ENCODE assay signal across 14 mouse cellular contexts in the genomic region with DNA sequence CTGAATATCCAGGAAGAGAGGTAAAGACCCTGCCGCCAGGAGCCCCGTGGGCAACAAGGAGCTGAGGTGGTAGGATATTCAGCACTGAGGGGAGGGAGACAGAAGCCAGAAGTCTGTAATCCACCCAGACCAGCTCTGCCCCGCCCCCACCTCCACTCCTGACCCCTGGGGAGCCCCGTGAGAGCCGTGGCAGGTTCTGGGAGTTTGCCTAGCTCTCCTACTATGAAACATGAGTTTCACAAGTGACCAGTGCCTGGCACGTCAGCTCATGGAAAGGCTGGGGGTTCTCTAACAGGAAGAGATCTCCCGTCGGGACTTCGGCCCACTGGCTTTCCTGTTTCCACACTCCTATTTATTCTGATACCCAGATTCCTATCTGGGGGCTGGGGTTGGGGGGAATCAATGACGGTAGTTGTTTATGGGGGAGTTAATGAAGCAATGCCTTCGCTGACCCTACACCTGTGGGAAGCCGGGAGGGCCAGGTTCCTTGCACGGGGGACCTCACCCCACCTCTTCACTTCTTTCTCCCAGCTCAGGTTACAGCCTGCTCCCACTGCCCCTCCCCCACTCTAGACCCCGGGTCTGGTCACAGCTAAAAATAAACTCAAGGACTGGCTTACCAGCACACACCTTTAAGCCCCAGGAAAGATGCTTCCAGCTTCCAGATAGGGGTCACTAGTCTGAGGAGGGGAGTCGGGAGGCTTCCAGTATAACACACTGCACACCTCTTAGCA. TPM values are rescaled to one million over a fixed set of nuclear protein-coding genes. Genes with fewer than 3 reads are reported as not detected.
DNase-seq lines count a peak whose midpoint lies in the region; ATAC-seq and TF ChIP-seq lines count a peak whose summit lies in the region.
"Had no signal": no experiment of that assay in that cellular context is flagged by ENCODE, and none has a peak within 500 bp of the region (broad histone marks: within the 10 kb centered on the region; RNA-seq: fewer than 3 reads in every experiment).

No protein-coding gene starts in this region.

- no peaks in the 10 kb centered on the region for H3K36me3 ChIP-seq in heart, embryonic 12.5 days
- H3K36me3 ChIP-seq in lung, postnatal 0 days (ENCODE audit: insufficient read depth, low read length) = no peaks in the 10 kb centered on the region
- H3K36me3 ChIP-seq in embryonic facial prominence, embryonic 11.5 days (replicated peaks; ENCODE audit: control insufficient read depth, insufficient read depth, low read depth, low read length) = no peaks in the 10 kb centered on the region
- H3K36me3 ChIP-seq in myocyte (ENCODE audit: control insufficient read depth, insufficient read depth) = no peaks in the 10 kb centered on the region
- H3K36me3 ChIP-seq: hindbrain, embryonic 15.5 days had no signal

- no peaks in the 10 kb centered on the region for H3K9me3 ChIP-seq in heart, embryonic 12.5 days (replicated peaks)
- H3K9me3 ChIP-seq in lung, postnatal 0 days (ENCODE audit: low read length) = no peaks in the 10 kb centered on the region
- no peaks in the 10 kb centered on the region for H3K9me3 ChIP-seq in embryonic facial prominence, embryonic 11.5 days (replicated peaks; ENCODE audit: control insufficient read depth, low read length)
- H3K9me3 ChIP-seq: hindbrain, embryonic 15.5 days had no signal

- intact Hi-C loops in heart, postnatal 14 days (cut with DNase I) = no loop called here
- intact Hi-C loops in gastrocnemius, postnatal 36 days (cut with DNase I) = no loop called here

- no peaks in the 10 kb centered on the region for H3K27me3 ChIP-seq in heart, embryonic 12.5 days (replicated peaks)
- H3K27me3 ChIP-seq in lung, postnatal 0 days (replicated peaks; ENCODE audit: insufficient read depth, low read length) = no peaks in the 10 kb centered on the region
- H3K27me3 ChIP-seq in embryonic facial prominence, embryonic 11.5 days (ENCODE audit: control insufficient read depth, insufficient read depth, low read length) = no peaks in the 10 kb centered on the region
- H3K27me3 ChIP-seq in myocyte (ENCODE audit: control insufficient read depth, insufficient read depth, insufficient read length) = no peaks in the 10 kb centered on the region

- 4% methylated on average over 15 of the region's 15 CpGs for WGBS in heart, embryonic 12.5 days
- WGBS in lung, postnatal 0 days = 10% methylated on average over 15 of the region's 15 CpGs
- WGBS in lung, adult 2 months = 26% methylated on average over 15 of the region's 15 CpGs
- WGBS in embryonic facial prominence, embryonic 11.5 days = 2% methylated on average over 15 of the region's 15 CpGs

- ATAC-seq in heart, embryonic 12.5 days (ENCODE audit: insufficient number of reproducible peaks, low FRiP score) = no peak
- no peak for ATAC-seq in lung, postnatal 0 days
- ATAC-seq in embryonic facial prominence, embryonic 11.5 days (replicated peaks; ENCODE audit: insufficient number of reproducible peaks, low FRiP score, low TSS enrichment, low read depth) = no peak
- ATAC-seq: CD4-positive, CD25-positive, alpha-beta regulatory T cell, adult 4 months had no signal

- TF ChIP-seq CTCF in lung, postnatal 0 days (IDR thresholded peaks at IDR 0.05) = 0 out of 2 replicates have a peak, but pooled peaks have one; percentile 3
- TF ChIP-seq CTCF in lung, adult 2 months (IDR thresholded peaks at IDR 0.05; ENCODE audit: insufficient read depth, low read length) = no peak

- H3K4me3 ChIP-seq in heart, embryonic 12.5 days = peak overlapping the region; percentile 3; the same call in 1 of the 2 replicates
- no peak overlapping the region for H3K4me3 ChIP-seq in lung, postnatal 0 days (ENCODE audit: low read depth, low read length)
- no peak overlapping the region for H3K4me3 ChIP-seq in lung, adult 2 months (replicated peaks; ENCODE audit: extremely low read depth, low read depth, low read length)
- no peak overlapping the region for H3K4me3 ChIP-seq in embryonic facial prominence, embryonic 11.5 days (ENCODE audit: low read depth, low read length)
- no peak overlapping the region for H3K4me3 ChIP-seq in myocyte
- H3K4me3 ChIP-seq: hindbrain, embryonic 15.5 days had no signal

- DNase-seq in heart, postnatal 14 days = no peak
- DNase-seq in lung, postnatal 0 days (ENCODE audit: low spot score) = peak; percentile 54
- no peak for DNase-seq in lung, adult 2 months
- peak; percentile 75 for DNase-seq in embryonic facial prominence, embryonic 11.5 days (ENCODE audit: low spot score)
- no peak for DNase-seq in gastrocnemius, postnatal 36 days
- no peak for DNase-seq in spleen, postnatal 14 days (ENCODE audit: low spot score in 2 of 2)
- DNase-seq: adrenal gland, adult 2 months; cerebellum, adult 18-20 months; layer of hippocampus, postnatal 36 days had no signal

- TF ChIP-seq EP300 in lung, postnatal 0 days (IDR thresholded peaks at IDR 0.05) = no peak

- peaks cover 99% of the 10 kb centered on the region for H3K4me1 ChIP-seq in heart, embryonic 12.5 days (replicated peaks)
- H3K4me1 ChIP-seq in lung, postnatal 0 days (ENCODE audit: insufficient read depth, low read depth, low read length) = peaks cover 31% of the 10 kb centered on the region; the same call in 1 of the 2 replicates
- peaks cover 12% of the 10 kb centered on the region; the same call in 1 of the 2 replicates for H3K4me1 ChIP-seq in lung, adult 2 months (ENCODE audit: control insufficient read depth, insufficient read depth, low read length)
- peaks cover 43% of the 10 kb centered on the region for H3K4me1 ChIP-seq in embryonic facial prominence, embryonic 11.5 days (ENCODE audit: control insufficient read depth, insufficient read depth, low read length)

- TF ChIP-seq POLR2A in lung, adult 2 months (IDR thresholded peaks at IDR 0.05; ENCODE audit: borderline replicate concordance, extremely low read depth, low read depth, low read length) = no peak
- no peak for TF ChIP-seq POLR2A in myocyte (IDR thresholded peaks at IDR 0.05; ENCODE audit: insufficient read length, low read depth)

- peaks cover 73% of the 10 kb centered on the region for H3K79me2 ChIP-seq in myocyte (ENCODE audit: control insufficient read depth, insufficient read depth)

- H3K9ac ChIP-seq in heart, embryonic 12.5 days = peak overlapping the region; percentile 76
- no peak overlapping the region for H3K9ac ChIP-seq in lung, postnatal 0 days (replicated peaks; ENCODE audit: low read depth)
- H3K9ac ChIP-seq in embryonic facial prominence, embryonic 11.5 days (replicated peaks; ENCODE audit: low read length) = no peak overlapping the region; the same call in 1 of the 2 replicates
- H3K9ac ChIP-seq: hindbrain, embryonic 15.5 days had no signal

- H3K4me2 ChIP-seq in heart, embryonic 12.5 days = peak overlapping the region; percentile 62
- H3K4me2 ChIP-seq in lung, postnatal 0 days (replicated peaks; ENCODE audit: low read depth, low read length) = 0 out of 2 replicates have a peak overlapping the region, but pooled peaks have one; percentile 22
- H3K4me2 ChIP-seq in embryonic facial prominence, embryonic 11.5 days (ENCODE audit: low read depth, low read length) = peak overlapping the region; percentile 13
- H3K4me2 ChIP-seq in myocyte (ENCODE audit: low read depth) = peak overlapping the region; percentile 24
- H3K4me2 ChIP-seq: hindbrain, embryonic 15.5 days had no signal

- peak overlapping the region; percentile 100 for H3K27ac ChIP-seq in heart, embryonic 12.5 days (ENCODE audit: poor library complexity, severe bottlenecking)
- H3K27ac ChIP-seq in lung, postnatal 0 days (ENCODE audit: low read length) = no peak overlapping the region
- peak overlapping the region; percentile 53 for H3K27ac ChIP-seq in embryonic facial prominence, embryonic 11.5 days (replicated peaks; ENCODE audit: low read depth, low read length)
- H3K27ac ChIP-seq: hindbrain, embryonic 15.5 days; macrophage had no signal

- H3ac ChIP-seq in myocyte (ENCODE audit: control insufficient read depth, insufficient read length) = no peak overlapping the region

TF ChIP-seq in myocyte, 11 proteins besides CTCF, POLR2A, EP300 and RAD21:
- TF ChIP-seq POLR2AphosphoS2 (IDR thresholded peaks at IDR 0.05; ENCODE audit: insufficient read length, low read depth) (peak; percentile 0), CEBPB (IDR thresholded peaks at IDR 0.05; ENCODE audit: insufficient read depth, poor library complexity, severe bottlenecking) (no peak), TCF12 (IDR thresholded peaks at IDR 0.05; ENCODE audit: insufficient read depth, poor library complexity, severe bottlenecking) (no peak), REST (IDR thresholded peaks at IDR 0.05; ENCODE audit: insufficient read depth, insufficient read length) (no peak), SRF (IDR thresholded peaks at IDR 0.05; ENCODE audit: control insufficient read depth, insufficient read length, low read depth) (no peak), MYOD1 (IDR thresholded peaks at IDR 0.05; ENCODE audit: control insufficient read depth in 1 of 3, insufficient read length in 2 of 3, low read depth in 2 of 3) (no peak), MYOG (IDR thresholded peaks at IDR 0.05; ENCODE audit: control insufficient read depth in 1 of 3, insufficient read depth in 1 of 3, insufficient read length in 2 of 3, low read depth in 2 of 3) (no peak)

RNA-seq across cellular contexts. Expression of a gene that starts 19.4 kb away (rescaled TPM):
- polyA plus RNA-seq in heart, embryonic 12.5 days (2016; fragmentation: Nextera tagmentation; extraction: Ambion mirVana) = 18.4 and 18.7 TPM in 2 replicates
- total RNA-seq in heart, postnatal 14 days (2021) = 10 to 100 TPM; 24.0 to 25.1 TPM
- 3.8 and 4.3 TPM in 2 replicates for polyA plus RNA-seq in lung, postnatal 0 days (2015; fragmentation: Nextera tagmentation; extraction: Ambion mirVana)
- 13.4 and 16.8 TPM in 2 replicates for polyA plus RNA-seq in lung, adult 2 months (2012; rRNA removed)
- 4.0 and 4.7 TPM in 2 replicates for polyA plus RNA-seq in embryonic facial prominence, embryonic 11.5 days (2014; fragmentation: Nextera tagmentation; extraction: Ambion mirVana)
- 91.9 TPM for polyA plus RNA-seq in myocyte (2012; fragmentation: generic; extraction: Trizol)
- 1 to 10 TPM; 2.2 TPM for total RNA-seq in gastrocnemius, postnatal 36 days (2021)
- polyA plus RNA-seq: CD4-positive, CD25-positive, alpha-beta regulatory T cell, adult 4 months had no signal

RNA-seq across cellular contexts. Expression of a gene that starts 59.4 kb away (rescaled TPM):
- 5.6 and 6.8 TPM in 2 replicates for polyA plus RNA-seq in heart, embryonic 12.5 days (2016; fragmentation: Nextera tagmentation; extraction: Ambion mirVana)
- total RNA-seq in heart, postnatal 14 days (2021) = 1 to 10 TPM; 6.1 to 7.4 TPM
- polyA plus RNA-seq in lung, postnatal 0 days (2015; fragmentation: Nextera tagmentation; extraction: Ambion mirVana) = 9.3 and 9.8 TPM in 2 replicates
- polyA plus RNA-seq in lung, adult 2 months (2012; rRNA removed) = 8.0 and 10.0 TPM in 2 replicates
- 7.0 and 8.2 TPM in 2 replicates for polyA plus RNA-seq in embryonic facial prominence, embryonic 11.5 days (2014; fragmentation: Nextera tagmentation; extraction: Ambion mirVana)
- 4.7 TPM for polyA plus RNA-seq in myocyte (2012; fragmentation: generic; extraction: Trizol)
- total RNA-seq in gastrocnemius, postnatal 36 days (2021) = 1 to 10 TPM; 2.6 to 2.7 TPM

Comparison
In these comparisons a context has a peak if more than half of its experiments do, and no peak if none do; other contexts are left out.
1. DNase-seq: peak in lung, postnatal 0 days (single experiment) and embryonic facial prominence, embryonic 11.5 days (single experiment); none in heart, postnatal 14 days (0 of 2), lung, adult 2 months (single experiment), gastrocnemius, postnatal 36 days (0 of 2) and spleen, postnatal 14 days (0 of 2).
2. Peak in every context shown above with its lines, with median percentiles within 50 percentile points of each other: H3K4me2 ChIP-seq.